ENCODE assay signal across 8 mouse cellular contexts in the genomic region with DNA sequence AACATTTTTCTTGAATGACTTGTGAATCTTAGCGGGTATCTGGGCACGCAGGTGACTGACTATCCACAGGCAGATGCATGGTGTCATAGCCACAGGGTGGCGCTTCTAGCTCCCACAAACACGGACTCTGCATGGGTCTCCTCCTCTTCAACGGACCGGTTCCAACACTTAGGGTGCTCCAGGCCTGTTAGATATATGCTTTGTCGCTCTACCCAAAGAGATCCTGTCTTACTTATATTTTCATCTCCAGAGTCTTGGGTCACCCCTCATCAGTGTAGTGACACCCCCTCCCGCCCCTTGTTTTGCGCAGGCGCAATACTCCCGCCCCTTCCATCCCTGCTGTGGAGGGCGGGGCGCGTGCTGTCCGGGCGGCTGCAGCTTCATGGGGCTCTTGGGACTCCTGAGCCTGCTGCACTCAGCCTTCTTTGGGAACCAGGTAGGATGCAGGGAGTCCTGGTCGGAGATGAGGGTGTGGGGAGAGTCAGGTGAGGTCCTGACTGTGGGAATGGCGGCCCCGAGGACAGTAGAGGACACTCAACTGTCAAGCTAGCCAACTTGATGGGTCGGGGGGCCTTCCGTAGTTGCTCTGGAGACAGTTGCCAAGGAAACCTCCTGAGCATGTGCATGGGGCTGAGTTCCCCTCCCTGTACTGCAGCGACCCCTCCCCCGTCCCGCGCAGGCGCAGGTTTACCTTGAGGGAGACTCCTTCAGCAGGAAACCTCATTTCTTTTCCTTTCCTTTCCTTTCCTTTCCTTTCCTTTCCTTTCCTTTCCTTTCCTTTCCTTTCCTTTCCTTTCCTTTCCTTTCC. TPM values are rescaled to one million over a fixed set of nuclear protein-coding genes. Genes with fewer than 3 reads are reported as not detected.
DNase-seq lines count a peak whose midpoint lies in the region; ATAC-seq lines count a peak whose summit lies in the region.

Gene Apc2, plus strand, starts transcription at position 360 of the 808 bp plus-strand sequence.

- peak within 1 kb of the TSS; percentile 57 for H3K4me3 ChIP-seq in hindbrain, embryonic 16.5 days (ENCODE audit: low read length)

- H3K9me3 ChIP-seq in hindbrain, embryonic 16.5 days (ENCODE audit: control insufficient read depth, low read length), result no peaks in the 10 kb centered on the region

- H3K27ac ChIP-seq in hindbrain, embryonic 16.5 days (ENCODE audit: low read depth, low read length), result peak within 1 kb of the TSS; percentile 98

- WGBS in hindbrain, embryonic 16.5 days, result 0% methylated on average over 25 of the region's 26 CpGs

- peak; percentile 79 for DNase-seq in ZHBTc4 (ENCODE audit: low read depth, low spot score)
- DNase-seq in gastrocnemius, adult 18-20 months (ENCODE audit: low spot score), result peak; percentile 74
- DNase-seq in left cerebral cortex, adult 11 months (ENCODE audit: low spot score), result peak; percentile 71
- DNase-seq in lung, postnatal 36 days, result peak; percentile 88
- DNase-seq in retina, postnatal 1 day, result peak; percentile 82
- DNase-seq in thymus, postnatal 4 days, result peak; percentile 78

- H3K36me3 ChIP-seq in hindbrain, embryonic 16.5 days (ENCODE audit: control insufficient read depth, insufficient read depth, low read length), result peaks cover 9% of the 10 kb centered on the region

- H3K27me3 ChIP-seq in hindbrain, embryonic 16.5 days (replicated peaks; ENCODE audit: control insufficient read depth, insufficient read depth, low read length), result no peaks in the 10 kb centered on the region

- peak within 1 kb of the TSS; percentile 83 for H3K4me2 ChIP-seq in hindbrain, embryonic 16.5 days (ENCODE audit: low read length)

- ATAC-seq in common myeloid progenitor, adult 5-6 weeks (replicated peaks; ENCODE audit: low read depth, poor library complexity, severe bottlenecking), result peak; percentile 60
- ATAC-seq in hindbrain, embryonic 16.5 days, result peak; percentile 66

- H3K9ac ChIP-seq in hindbrain, embryonic 16.5 days (ENCODE audit: low read depth, low read length), result peak within 1 kb of the TSS; percentile 84

- H3K4me1 ChIP-seq in hindbrain, embryonic 16.5 days (ENCODE audit: control insufficient read depth, insufficient read depth, low read depth, low read length), result peaks cover 48% of the 10 kb centered on the region

RNA-seq across cellular contexts. Expression of gene Apc2, which starts in this region (rescaled TPM):
- 0.05 and 0.10 TPM in 2 replicates for total RNA-seq in common myeloid progenitor, adult 5-6 weeks (2017)
- total RNA-seq in gastrocnemius, adult 18-20 months (2021), result under 1 TPM; 0.18 to 0.31 TPM
- 139 and 149 TPM in 2 replicates for polyA plus RNA-seq in hindbrain, embryonic 16.5 days (2015; fragmentation: Nextera tagmentation; extraction: Ambion mirVana)

Comparison
In these comparisons a context has a peak if more than half of its experiments do, and no peak if none do; other contexts are left out.
1. Peak in every context shown above with its lines: DNase-seq, ATAC-seq, H3K4me3 ChIP-seq and H3K27ac ChIP-seq.
2. Peak in ATAC-seq in common myeloid progenitor, adult 5-6 weeks; RNA of the gene not detected or under 1 TPM.
3. Peak in DNase-seq in gastrocnemius, adult 18-20 months; RNA of the gene not detected or under 1 TPM.